Comparison of ENCODE assay signal across 22 mouse cellular contexts in genomic region chr16:96110655-96111345, GRCm38 (mm10). TPM values are rescaled to one million over a fixed set of nuclear protein-coding genes. Genes with fewer than 3 reads are reported as not detected.
A peak's percentile ranks its signal among the peaks of the same experiment; 100 is the strongest.
DNase-seq lines count a peak whose midpoint lies in the region; ATAC-seq and TF ChIP-seq lines count a peak whose summit lies in the region.
"Had no signal": no experiment of that assay in that cellular context is flagged by ENCODE, and none has a peak within 500 bp of the region (broad histone marks: within the 10 kb centered on the region; RNA-seq: fewer than 3 reads in every experiment).

No protein-coding gene starts in this region.

- H3K4me3 ChIP-seq in bone marrow, adult 2 months (replicated peaks; ENCODE audit: control insufficient read depth, low read depth, low read length): no peak overlapping the region
- no peak overlapping the region for H3K4me3 ChIP-seq in embryonic facial prominence, embryonic 10.5 days
- H3K4me3 ChIP-seq in hindbrain, embryonic 13.5 days: no peak overlapping the region
- H3K4me3 ChIP-seq: embryonic facial prominence, embryonic 13.5 days; erythroblast, embryonic 14.5 days; forebrain, embryonic 12.5 days; forebrain, embryonic 15.5 days; hindbrain, embryonic 12.5 days had no signal

- H3K4me1 ChIP-seq in bone marrow, adult 2 months (ENCODE audit: control insufficient read depth, insufficient read depth, low read length): no peaks in the 10 kb centered on the region; the same call in 1 of the 2 replicates
- no peaks in the 10 kb centered on the region for H3K4me1 ChIP-seq in embryonic facial prominence, embryonic 10.5 days
- no peaks in the 10 kb centered on the region for H3K4me1 ChIP-seq in hindbrain, embryonic 13.5 days (replicated peaks)
- H3K4me1 ChIP-seq: forebrain, embryonic 12.5 days; forebrain, embryonic 15.5 days; hindbrain, embryonic 12.5 days had no signal

- H3K27ac ChIP-seq in bone marrow, adult 2 months (ENCODE audit: control insufficient read depth, insufficient read depth, low read depth, low read length, poor library complexity): peak overlapping the region; percentile 39; the same call in 1 of the 2 replicates
- H3K27ac ChIP-seq in embryonic facial prominence, embryonic 10.5 days (replicated peaks): no peak overlapping the region
- no peak overlapping the region for H3K27ac ChIP-seq in hindbrain, embryonic 13.5 days
- H3K27ac ChIP-seq: embryonic facial prominence, embryonic 13.5 days; forebrain, embryonic 12.5 days; forebrain, embryonic 15.5 days; hindbrain, embryonic 12.5 days had no signal

- no peak for TF ChIP-seq CTCF in bone marrow, adult 2 months (IDR thresholded peaks at IDR 0.05; ENCODE audit: control insufficient read depth, insufficient read depth, low read length)

- no peaks in the 10 kb centered on the region for H3K27me3 ChIP-seq in embryonic facial prominence, embryonic 10.5 days (replicated peaks; ENCODE audit: low read depth, poor library complexity, severe bottlenecking)
- H3K27me3 ChIP-seq in hindbrain, embryonic 13.5 days: no peaks in the 10 kb centered on the region
- H3K27me3 ChIP-seq: embryonic facial prominence, embryonic 13.5 days; forebrain, embryonic 12.5 days; forebrain, embryonic 15.5 days; hindbrain, embryonic 12.5 days had no signal

- no peak for TF ChIP-seq POLR2A in bone marrow, adult 2 months (IDR thresholded peaks at IDR 0.05; ENCODE audit: borderline replicate concordance, control insufficient read depth, low read depth, low read length)

- H3K9me3 ChIP-seq in embryonic facial prominence, embryonic 10.5 days: no peaks in the 10 kb centered on the region
- no peaks in the 10 kb centered on the region for H3K9me3 ChIP-seq in hindbrain, embryonic 13.5 days
- H3K9me3 ChIP-seq: embryonic facial prominence, embryonic 13.5 days; forebrain, embryonic 12.5 days; forebrain, embryonic 15.5 days; hindbrain, embryonic 12.5 days had no signal

- 29% methylated on average over 5 of the region's 5 CpGs for WGBS in bone marrow, adult 2 months
- 92% methylated on average over 5 of the region's 5 CpGs for WGBS in embryonic facial prominence, embryonic 10.5 days
- WGBS in hindbrain, embryonic 13.5 days: 88% methylated on average over 5 of the region's 5 CpGs

- peak; percentile 59; the same call in 1 of the 2 replicates for ATAC-seq in monocyte, adult 5-6 weeks (replicated peaks; ENCODE audit: insufficient number of reproducible peaks, low FRiP score, low TSS enrichment, poor library complexity, severe bottlenecking)
- no peak for ATAC-seq in hindbrain, embryonic 13.5 days (ENCODE audit: low FRiP score)
- ATAC-seq: CD4-positive, CD25-positive, alpha-beta regulatory T cell, adult 4 months; forebrain, embryonic 15.5 days; hindbrain, embryonic 16.5 days had no signal

- H3K36me3 ChIP-seq in embryonic facial prominence, embryonic 10.5 days (replicated peaks): no peaks in the 10 kb centered on the region
- no peaks in the 10 kb centered on the region for H3K36me3 ChIP-seq in hindbrain, embryonic 13.5 days
- H3K36me3 ChIP-seq: embryonic facial prominence, embryonic 13.5 days; forebrain, embryonic 12.5 days; forebrain, embryonic 15.5 days; hindbrain, embryonic 12.5 days had no signal

- intact Hi-C loops in left cerebral cortex, postnatal 10 days (cut with DNase I): no loop called here

- H3K4me2 ChIP-seq in hindbrain, embryonic 13.5 days: no peak overlapping the region
- H3K4me2 ChIP-seq: embryonic facial prominence, embryonic 13.5 days; forebrain, embryonic 12.5 days; forebrain, embryonic 15.5 days; heart, embryonic 11.5 days; hindbrain, embryonic 12.5 days had no signal

- peak; percentile 25 to 46 for DNase-seq in spleen, adult 18-20 months
- no peak for DNase-seq in spleen, postnatal 14 days (ENCODE audit: low spot score in 2 of 2)
- DNase-seq in spleen, postnatal 36 days (ENCODE audit: low spot score in 2 of 2): peak; percentile 77 to 81
- no peak for DNase-seq in embryonic facial prominence, embryonic 10.5 days (ENCODE audit: low spot score)
- no peak for DNase-seq in left cerebral cortex, postnatal 10 days (ENCODE audit: extremely low spot score in 1 of 2, low spot score in 2 of 2)
- DNase-seq: adrenal gland, adult 8-10 months; adrenal gland, postnatal 25 days; cerebellum, adult 18-20 months; cerebellum, adult 9-11 months; cerebellum, postnatal 25 days; gastrocnemius, postnatal 25 days had no signal

- H3K9ac ChIP-seq in hindbrain, embryonic 13.5 days: no peak overlapping the region
- H3K9ac ChIP-seq: embryonic facial prominence, embryonic 13.5 days; forebrain, embryonic 12.5 days; forebrain, embryonic 15.5 days; hindbrain, embryonic 12.5 days had no signal

RNA-seq across cellular contexts. Expression of gene Hmgn1, which starts 16.7 kb away (rescaled TPM):
- 53.4 and 102 TPM in 2 replicates for polyA plus RNA-seq in bone marrow, adult 2 months (2011; ENCODE audit: insufficient read depth, insufficient read length, low replicate concordance, missing spikeins)
- 39.7 to 60.5 TPM (median 49.6 TPM) in 3 replicates for total RNA-seq in monocyte, adult 5-6 weeks (2017)
- polyA plus RNA-seq in embryonic facial prominence, embryonic 10.5 days (2016; fragmentation: Nextera tagmentation; extraction: Ambion mirVana): 895 and 901 TPM in 2 replicates
- 433 and 477 TPM in 2 replicates for polyA plus RNA-seq in hindbrain, embryonic 13.5 days (2015; fragmentation: Nextera tagmentation; extraction: Ambion mirVana)
- total RNA-seq in left cerebral cortex, postnatal 10 days (2021): 10 to 100 TPM; 57.4 to 57.8 TPM

RNA-seq across cellular contexts. Expression of gene Brwd1, which starts 28.5 kb away (rescaled TPM):
- polyA plus RNA-seq in bone marrow, adult 2 months (2011; ENCODE audit: insufficient read depth, insufficient read length, low replicate concordance, missing spikeins): 27.9 and 47.0 TPM in 2 replicates
- total RNA-seq in monocyte, adult 5-6 weeks (2017): 111 to 204 TPM (median 115 TPM) in 3 replicates
- 127 and 130 TPM in 2 replicates for polyA plus RNA-seq in embryonic facial prominence, embryonic 10.5 days (2016; fragmentation: Nextera tagmentation; extraction: Ambion mirVana)
- 279 and 297 TPM in 2 replicates for polyA plus RNA-seq in hindbrain, embryonic 13.5 days (2015; fragmentation: Nextera tagmentation; extraction: Ambion mirVana)
- 100 to 1,000 TPM; 106 to 121 TPM for total RNA-seq in left cerebral cortex, postnatal 10 days (2021)

RNA-seq across cellular contexts. Expression of gene Wrb, which starts 34.4 kb away (rescaled TPM):
- polyA plus RNA-seq in bone marrow, adult 2 months (2011; ENCODE audit: insufficient read depth, insufficient read length, low replicate concordance, missing spikeins): 3.4 and 9.9 TPM in 2 replicates
- 6.2 to 15.9 TPM (median 8.8 TPM) in 3 replicates for total RNA-seq in monocyte, adult 5-6 weeks (2017)
- 86.2 and 94.3 TPM in 2 replicates for polyA plus RNA-seq in embryonic facial prominence, embryonic 10.5 days (2016; fragmentation: Nextera tagmentation; extraction: Ambion mirVana)
- 169 and 172 TPM in 2 replicates for polyA plus RNA-seq in hindbrain, embryonic 13.5 days (2015; fragmentation: Nextera tagmentation; extraction: Ambion mirVana)
- 10 to 100 TPM; 75.2 to 84.1 TPM for total RNA-seq in left cerebral cortex, postnatal 10 days (2021)

Comparison
In these comparisons a context has a peak if more than half of its experiments do, and no peak if none do; other contexts are left out.
1. DNase-seq: peak in spleen, adult 18-20 months (2 of 2) and spleen, postnatal 36 days (2 of 2); none in spleen, postnatal 14 days (0 of 2), embryonic facial prominence, embryonic 10.5 days (single experiment) and left cerebral cortex, postnatal 10 days (0 of 2).